Mouse (Mus musculus) testis, adult 2 months (tissue): ENCODE results near the gene Prkab1.

Experiments
- CTCF ChIP-seq: fragments of 200-500 bp; IDR thresholded peaks from 2 replicates; pipeline ENCODE4 v1.5.1; 2012; ENCODE audit warnings: low read depth, mild to moderate bottlenecking, inconsistent platforms, low read length, moderate library complexity; ENCODE audit not compliant: control insufficient read depth, insufficient read depth, insufficient replicate concordance
- POLR2A ChIP-seq: fragments of 200-500 bp; IDR thresholded peaks from 2 replicates; pipeline ENCODE4 v1.6.1; 2012; ENCODE audit warnings: low read depth, mild to moderate bottlenecking, inconsistent platforms, low read length, moderate library complexity; ENCODE audit not compliant: control insufficient read depth

DNA sequence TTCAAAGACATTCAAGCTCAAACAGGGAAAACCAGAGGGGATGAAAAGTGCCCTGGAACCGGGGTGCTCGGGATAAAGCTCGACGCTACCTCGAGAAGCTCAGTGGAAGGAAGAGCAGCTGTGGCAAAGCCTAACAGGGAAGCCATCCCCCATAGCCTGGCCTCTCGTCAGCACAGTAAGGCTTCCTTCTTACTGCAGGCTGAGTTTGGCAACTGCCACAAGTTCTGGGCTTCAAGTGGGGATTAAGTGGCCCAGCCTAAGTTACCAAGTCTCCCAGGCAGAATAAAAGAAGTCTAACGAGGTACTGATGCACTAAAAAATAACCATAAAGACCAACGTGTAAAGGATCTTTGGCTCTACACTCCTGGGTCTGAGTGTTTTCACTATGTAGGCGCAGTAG is 6.1 kb downstream of the Prkab1 start:
- TF ChIP-seq POLR2A (no peak), CTCF (no peak)
